Mouse (Mus musculus) lung, adult 2 months (tissue): ENCODE measurements around the gene Steap4.

Experiments used
- CTCF ChIP-seq: fragments of 200-500 bp; IDR thresholded peaks from 2 replicates; pipeline ENCODE4 v1.5.1; 2011; ENCODE audit warnings: mild to moderate bottlenecking, low read length, control low read depth; ENCODE audit not compliant: insufficient read depth
- POLR2A ChIP-seq: fragments of 200-500 bp; IDR thresholded peaks from 2 replicates; pipeline ENCODE4 v1.6.1; 2011; ENCODE audit warnings: low read depth, mild to moderate bottlenecking, control low read depth, low read length, borderline replicate concordance; ENCODE audit errors: extremely low read depth

- TF ChIP-seq CTCF = no peak
- TF ChIP-seq POLR2A = no peak
These were observed 40.2 kb downstream of the Steap4 start for GRCm38 (mm10) chr5:8000466-8000865.
